Comparison of ENCODE assay signal across 8 mouse cellular contexts in the genomic region with DNA sequence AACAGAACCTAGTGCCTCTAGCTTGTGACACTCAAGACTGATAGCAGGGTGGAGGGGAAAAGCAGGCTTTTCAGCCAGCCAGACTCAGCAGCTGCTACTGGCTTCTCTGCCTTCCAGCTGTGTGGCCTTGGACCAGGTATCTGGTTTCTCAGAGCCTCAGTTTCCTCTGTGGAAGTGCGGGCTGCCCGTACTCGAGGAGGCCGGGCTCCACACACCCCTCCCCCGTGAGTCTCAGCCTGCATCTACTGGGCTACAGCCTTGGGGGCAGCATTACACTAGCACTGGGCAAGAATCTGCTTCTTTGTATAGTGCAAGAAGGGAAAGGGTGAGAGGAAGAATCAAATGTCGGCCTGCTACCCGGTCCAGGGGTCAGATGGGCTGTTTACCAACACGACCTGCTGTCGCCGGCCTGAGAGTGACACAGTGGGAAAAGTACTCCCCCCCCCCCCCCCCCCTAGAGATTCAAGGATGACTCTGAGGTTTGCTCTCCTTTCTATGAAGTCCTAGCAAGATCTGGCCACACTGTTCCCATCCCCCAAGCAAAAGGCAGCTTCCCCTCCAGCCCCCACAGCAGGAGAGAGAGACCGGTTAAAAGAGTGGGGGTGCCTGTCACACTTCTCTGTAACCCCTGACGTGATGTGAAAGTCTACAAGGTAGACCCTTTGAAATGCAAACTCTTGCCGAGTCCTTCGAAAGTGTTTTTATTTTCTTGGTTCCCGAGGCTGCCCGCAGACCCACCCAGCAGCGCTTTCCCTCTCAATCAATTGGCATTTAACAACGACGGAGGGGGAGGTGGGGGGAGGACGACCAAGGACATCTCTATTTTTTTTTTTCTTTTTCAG. TPM values are rescaled to one million over a fixed set of nuclear protein-coding genes. Genes with fewer than 3 reads are reported as not detected.
A peak's percentile ranks its signal among the peaks of the same experiment; 100 is the strongest.
DNase-seq lines count a peak whose midpoint lies in the region; ATAC-seq and TF ChIP-seq lines count a peak whose summit lies in the region.

No protein-coding gene starts in this region.

- TF ChIP-seq RAD21 in CH12.LX (IDR thresholded peaks at IDR 0.05; ENCODE audit: low read depth, low read length): no peak; the same call in 1 of the 2 replicates

- in situ Hi-C loops in CH12.LX (cut with MboI; ENCODE audit: low pct_ligation_motif_present, low pct_unique_long_range_greater_than_20kb, low sequenced_read_pairs): loop anchor here (5.0 kb wide), 2 partner anchors 42 to 137 kb away; no protein-coding TSS in a partner anchor

- peak overlapping the region in 2 of 3 experiments; percentile 11 to 33 for H3K4me3 ChIP-seq in CH12.LX (replicated peaks in 1 of 3; ENCODE audit: low read depth in 2 of 3, low read length in 2 of 3, poor library complexity in 1 of 3)
- H3K4me3 ChIP-seq in liver, adult 2 months (ENCODE audit: insufficient read depth, low read depth, low read length): no peak overlapping the region
- H3K4me3 ChIP-seq in neural tube, embryonic 15.5 days (replicated peaks): no peak overlapping the region

- peak overlapping the region; percentile 71 for H3K27ac ChIP-seq in CH12.LX (ENCODE audit: insufficient read depth, low read depth)
- H3K27ac ChIP-seq in liver, adult 2 months (replicated peaks; ENCODE audit: insufficient read depth, low read depth, low read length): peak overlapping the region; percentile 34; the same call in 1 of the 2 replicates
- H3K27ac ChIP-seq in neural tube, embryonic 15.5 days (replicated peaks): peak overlapping the region; percentile 72

- TF ChIP-seq POLR2A in CH12.LX (IDR thresholded peaks at IDR 0.05; ENCODE audit: low read depth, low read length): no peak
- no peak for TF ChIP-seq POLR2A in liver, adult 2 months (IDR thresholded peaks at IDR 0.05; ENCODE audit: extremely low read depth, insufficient read depth, low read length)

- H3K9ac ChIP-seq in CH12.LX (ENCODE audit: insufficient read depth, low read depth): peak overlapping the region; percentile 74
- H3K9ac ChIP-seq in liver, adult 2 months (ENCODE audit: low read depth, low read length): peak overlapping the region; percentile 31; the same call in 1 of the 2 replicates
- H3K9ac ChIP-seq in neural tube, embryonic 15.5 days (replicated peaks): peak overlapping the region; percentile 36; the same call in 1 of the 2 replicates

- H3K79me2 ChIP-seq in CH12.LX (replicated peaks; ENCODE audit: control insufficient read depth, extremely low read depth, insufficient read depth, poor library complexity, severe bottlenecking): peaks cover 80% of the 10 kb centered on the region
- H3K79me2 ChIP-seq in liver, adult 2 months (ENCODE audit: control insufficient read depth, insufficient read depth, low read length): peaks cover 22% of the 10 kb centered on the region

- H3K9me3 ChIP-seq in CH12.LX (replicated peaks; ENCODE audit: low read length): no peaks in the 10 kb centered on the region
- no peaks in the 10 kb centered on the region for H3K9me3 ChIP-seq in neural tube, embryonic 15.5 days (replicated peaks)

- H3K36me3 ChIP-seq in CH12.LX (replicated peaks in 1 of 2; ENCODE audit: control insufficient read depth in 1 of 2, insufficient read depth in 1 of 2, low read length in 1 of 2): peaks cover 6 to 27% of the 10 kb centered on the region in 2 experiments
- no peaks in the 10 kb centered on the region for H3K36me3 ChIP-seq in liver, adult 2 months (ENCODE audit: control insufficient read depth, insufficient read depth, low read length)
- H3K36me3 ChIP-seq in neural tube, embryonic 15.5 days: no peaks in the 10 kb centered on the region

- H3K27me3 ChIP-seq in CH12.LX (replicated peaks): no peaks in the 10 kb centered on the region
- no peaks in the 10 kb centered on the region for H3K27me3 ChIP-seq in liver, adult 2 months (ENCODE audit: control insufficient read depth, insufficient read depth, low read length)
- H3K27me3 ChIP-seq in neural tube, embryonic 15.5 days (replicated peaks): no peaks in the 10 kb centered on the region

- no peak for ATAC-seq in neural tube, embryonic 15.5 days (ENCODE audit: low FRiP score)

- peak; percentile 64 for DNase-seq in adrenal gland, postnatal 10 days
- DNase-seq in adrenal gland, adult 18-20 months (ENCODE audit: low spot score in 2 of 2): no peak
- peak; percentile 53 for DNase-seq in CH12.LX (ENCODE audit: extremely low read depth)
- DNase-seq in embryo, embryonic 10 days (ENCODE audit: low spot score): peak; percentile 73
- DNase-seq in heart, postnatal 36 days: peak; percentile 32 to 39
- no peak for DNase-seq in liver, adult 2 months (ENCODE audit: extremely low read depth, low read depth, low spot score)
- DNase-seq in urinary bladder, postnatal 10 days (ENCODE audit: low spot score): no peak

- TF ChIP-seq EP300 in CH12.LX (IDR thresholded peaks at IDR 0.05; ENCODE audit: low read length): no peak

- WGBS in liver, adult 2 months: 51% methylated on average over 20 of the region's 20 CpGs
- 5% methylated on average over 20 of the region's 20 CpGs for WGBS in neural tube, embryonic 15.5 days

- peak overlapping the region; percentile 96 for H3K4me2 ChIP-seq in CH12.LX (ENCODE audit: insufficient read depth, low read depth, poor library complexity, severe bottlenecking)
- peak overlapping the region; percentile 38 for H3K4me2 ChIP-seq in neural tube, embryonic 15.5 days

- intact Hi-C loops in heart, postnatal 36 days (cut with DNase I): no loop called here

- TF ChIP-seq CTCF in CH12.LX (conservative IDR thresholded peaks at IDR 0.05 in 1 of 2, IDR thresholded peaks at IDR 0.05 in 1 of 2; ENCODE audit: low read depth in 2 of 2, low read length in 2 of 2): peak in 1 of 2 experiments; percentile 20; a peak in 1 of 4 replicates
- TF ChIP-seq CTCF in liver, adult 2 months (IDR thresholded peaks at IDR 0.05; ENCODE audit: low read depth, low read length): no peak

- peaks cover 22 to 72% of the 10 kb centered on the region in 2 experiments for H3K4me1 ChIP-seq in CH12.LX (ENCODE audit: control insufficient read depth in 1 of 2, insufficient read depth in 2 of 2)
- peaks cover 10% of the 10 kb centered on the region for H3K4me1 ChIP-seq in liver, adult 2 months (ENCODE audit: control insufficient read depth, insufficient read depth, low read length)
- peaks cover 85% of the 10 kb centered on the region for H3K4me1 ChIP-seq in neural tube, embryonic 15.5 days

- dilution Hi-C loops in CH12.LX (cut with MboI; ENCODE audit: extremely low pct_ligation_motif_present, extremely low pct_unique_long_range_greater_than_20kb, low sequenced_read_pairs): no loop called here

TF ChIP-seq in CH12.LX, 34 proteins besides CTCF, POLR2A, EP300 and RAD21:
- TF ChIP-seq CHD2 (IDR thresholded peaks at IDR 0.05; ENCODE audit: low read length) (peak; percentile 64; the same call in 1 of the 2 replicates), MAZ (IDR thresholded peaks at IDR 0.05; ENCODE audit: low read depth, low read length) (0 out of 2 replicates have a peak, but pooled peaks have one; percentile 26), MYC (IDR thresholded peaks at IDR 0.05; ENCODE audit: low read depth, low read length) (0 out of 2 replicates have a peak, but pooled peaks have one; percentile 14), BHLHE40 (IDR thresholded peaks at IDR 0.05; ENCODE audit: low read depth, low read length) (peak; percentile 71), MXI1 (IDR thresholded peaks at IDR 0.05; ENCODE audit: low read depth, low read length) (peak; percentile 22; the same call in 1 of the 2 replicates), ZC3H11A (IDR thresholded peaks at IDR 0.05; ENCODE audit: low read depth, low read length) (no peak), TCF12 (IDR thresholded peaks at IDR 0.05; ENCODE audit: low read depth, low read length) (0 out of 2 replicates have a peak, but pooled peaks have one; percentile 23), ETS1 (conservative IDR thresholded peaks at IDR 0.05; ENCODE audit: low read depth, low read length) (no peak), ZNF384 (IDR thresholded peaks at IDR 0.05; ENCODE audit: low read depth, low read length) (0 out of 2 replicates have a peak, but pooled peaks have one; percentile 40)

RNA-seq across cellular contexts. Expression of gene Fam53b, which starts 4.6 kb away (rescaled TPM):
- total RNA-seq in adrenal gland, postnatal 10 days (2021): 10 to 100 TPM; 58.4 to 75.1 TPM
- total RNA-seq in adrenal gland, adult 18-20 months (2021): 10 to 100 TPM; 41.2 to 71.7 TPM
- total RNA-seq in CH12.LX (2012; rRNA removed): 21.8 and 22.1 TPM in 2 replicates
- total RNA-seq in CH12.LX (2014; rRNA removed): 14.4 and 15.6 TPM in 2 replicates
- polyA plus RNA-seq in CH12.LX (2012; ENCODE audit: insufficient read length, low read depth): 25.0 and 30.9 TPM in 2 replicates
- total RNA-seq in heart, postnatal 36 days (2021): 10 to 100 TPM; 22.7 to 25.5 TPM
- total RNA-seq in liver, adult 2 months (2014; rRNA removed): 4.3 and 7.6 TPM in 2 replicates
- polyA plus RNA-seq in liver, adult 2 months (2012; rRNA removed): 9.1 and 9.9 TPM in 2 replicates
- polyA plus RNA-seq in neural tube, embryonic 15.5 days (2015; fragmentation: Nextera tagmentation; extraction: Ambion mirVana): 12.4 and 14.2 TPM in 2 replicates

RNA-seq across cellular contexts. Expression of gene Eef1akmt2, which starts 43.4 kb away (rescaled TPM):
- 10 to 100 TPM; 20.9 to 27.4 TPM for total RNA-seq in adrenal gland, postnatal 10 days (2021)
- 10 to 100 TPM; 25.0 to 27.7 TPM for total RNA-seq in adrenal gland, adult 18-20 months (2021)
- total RNA-seq in CH12.LX (2012; rRNA removed) (31.4 and 34.3 TPM in 2 replicates), CH12.LX (2014; rRNA removed) (87.2 and 94.8 TPM in 2 replicates)
- 35.9 and 39.8 TPM in 2 replicates for polyA plus RNA-seq in CH12.LX (2012; ENCODE audit: insufficient read length, low read depth)
- 10 to 100 TPM in 1 of 2 experiments, 1 to 10 TPM in 1; 8.3 to 10.4 TPM for total RNA-seq in heart, postnatal 36 days (2021)
- 16.4 and 21.8 TPM in 2 replicates for total RNA-seq in liver, adult 2 months (2014; rRNA removed)
- polyA plus RNA-seq in liver, adult 2 months (2012; rRNA removed): 3.4 and 5.4 TPM in 2 replicates
- polyA plus RNA-seq in neural tube, embryonic 15.5 days (2015; fragmentation: Nextera tagmentation; extraction: Ambion mirVana): 76.3 and 84.5 TPM in 2 replicates

RNA-seq across cellular contexts. Expression of gene Abraxas2, which starts 50.0 kb away (rescaled TPM):
- 10 to 100 TPM; 31.3 to 33.3 TPM for total RNA-seq in adrenal gland, postnatal 10 days (2021)
- total RNA-seq in adrenal gland, adult 18-20 months (2021): 10 to 100 TPM; 32.9 to 36.9 TPM
- total RNA-seq in CH12.LX (2012; rRNA removed) (20.5 and 21.3 TPM in 2 replicates), CH12.LX (2014; rRNA removed) (26.7 and 28.4 TPM in 2 replicates)
- polyA plus RNA-seq in CH12.LX (2012; ENCODE audit: insufficient read length, low read depth): 20.1 and 20.3 TPM in 2 replicates
- 10 to 100 TPM; 18.8 to 23.3 TPM for total RNA-seq in heart, postnatal 36 days (2021)
- 23.7 and 26.0 TPM in 2 replicates for total RNA-seq in liver, adult 2 months (2014; rRNA removed)
- polyA plus RNA-seq in liver, adult 2 months (2012; rRNA removed): 7.9 and 8.5 TPM in 2 replicates
- 32.6 and 34.5 TPM in 2 replicates for polyA plus RNA-seq in neural tube, embryonic 15.5 days (2015; fragmentation: Nextera tagmentation; extraction: Ambion mirVana)

Comparison
In these comparisons a context has a peak if more than half of its experiments do, and no peak if none do; other contexts are left out.
1. DNase-seq: peak in adrenal gland, postnatal 10 days (single experiment), CH12.LX (single experiment), embryo, embryonic 10 days (single experiment) and heart, postnatal 36 days (2 of 2); none in adrenal gland, adult 18-20 months (0 of 2), liver, adult 2 months (single experiment) and urinary bladder, postnatal 10 days (single experiment).
2. H3K4me3 ChIP-seq: peak in CH12.LX (2 of 3); none in liver, adult 2 months (single experiment) and neural tube, embryonic 15.5 days (single experiment).
3. Peak in every context shown above with its lines, with median percentiles within 50 percentile points of each other: H3K27ac ChIP-seq and H3K9ac ChIP-seq.